Mouse (Mus musculus): ENCODE data around the gene Fli1.

Fli1 gene

GRCm38 (mm10) chr9:32522536-32523245 lies 20.0 kb downstream of the Fli1 start:
- no peak for DNase-seq

- no peak for DNase-seq
Observed at GRCm38 (mm10) chr9:32521331-32521730, 21.3 kb downstream of the Fli1 start.

GRCm38 (mm10) chr9:32520821-32521220 lies 21.8 kb downstream of the Fli1 start:
- no peak for DNase-seq

- peak; percentile 49 for DNase-seq
Observed at GRCm38 (mm10) chr9:32519101-32520051, 23.3 kb downstream of the Fli1 start.

GRCm38 (mm10) chr9:32518351-32519075 lies 24.1 kb downstream of the Fli1 start:
- DNase-seq, result no peak

- DNase-seq, result no peak
Observed at GRCm38 (mm10) chr9:32516691-32517090, 26.0 kb downstream of the Fli1 start.

- peak; percentile 71 for DNase-seq
Observed at GRCm38 (mm10) chr9:32515894-32516686, 26.6 kb downstream of the Fli1 start.

GRCm38 (mm10) chr9:32514406-32515058 lies 28.1 kb downstream of the Fli1 start:
- DNase-seq, result no peak

- DNase-seq, result no peak
Observed at GRCm38 (mm10) chr9:32513471-32513870, 29.2 kb downstream of the Fli1 start.

- no peak for DNase-seq
Observed at GRCm38 (mm10) chr9:32510454-32511263, 32.0 kb downstream of the Fli1 start.

- DNase-seq, result peak; percentile 32
Observed at GRCm38 (mm10) chr9:32509706-32510156, 32.9 kb downstream of the Fli1 start.

- peak; percentile 29 for DNase-seq
Observed at GRCm38 (mm10) chr9:32508648-32509047, 34.0 kb downstream of the Fli1 start.

GRCm38 (mm10) chr9:32508118-32508517 lies 34.5 kb downstream of the Fli1 start:
- DNase-seq, result no peak

GRCm38 (mm10) chr9:32506866-32507861 lies 35.5 kb downstream of the Fli1 start:
- no peak for DNase-seq

GRCm38 (mm10) chr9:32506161-32506560 lies 36.5 kb downstream of the Fli1 start:
- no peak for DNase-seq

GRCm38 (mm10) chr9:32505460-32506075 lies 37.1 kb downstream of the Fli1 start:
- no peak for DNase-seq

GRCm38 (mm10) chr9:32503995-32504451 lies 38.6 kb downstream of the Fli1 start:
- DNase-seq, result no peak

GRCm38 (mm10) chr9:32503423-32503822 lies 39.2 kb downstream of the Fli1 start:
- DNase-seq, result no peak
